Mouse (Mus musculus) embryonic facial prominence, embryonic 15.5 days (tissue): ENCODE measurements at regions not wholly inside any gene's neighbourhood (a gene's known extent, or its start where the extent isn't known, plus 50 kb on each side); places are given as distances from the start of the nearest gene placed in this dataset.

ENCODE experiments used
- ATAC-seq: fragments of 200-750 bp; cut with Nextera tagmentation; 2 replicates; pipeline ENCODE4 v1.8.0; 2017; ENCODE audit warnings: low read depth, moderate TSS enrichment; ENCODE audit not compliant: insufficient number of reproducible peaks, low FRiP score, low TSS enrichment
- H3K27ac ChIP-seq: fragments of 300-500 bp; sonication (generic); replicated peaks from 2 replicates; pipeline ENCODE4 v1.5.1; 2015; ENCODE audit warnings: mild to moderate bottlenecking, inconsistent platforms
- H3K27me3 ChIP-seq: fragments of 300-500 bp; sonication (generic); 2 replicates; pipeline ENCODE4 v1.6.1; 2015; ENCODE audit warnings: inconsistent platforms
- H3K36me3 ChIP-seq: fragments of 300-500 bp; sonication (generic); 2 replicates; pipeline ENCODE4 v1.6.1; 2015; ENCODE audit warnings: mild to moderate bottlenecking, inconsistent platforms
- H3K4me1 ChIP-seq: fragments of 300-500 bp; sonication (generic); 2 replicates; pipeline ENCODE4 v1.6.1; 2015; ENCODE audit warnings: inconsistent platforms
- H3K4me2 ChIP-seq: fragments of 300-500 bp; sonication (generic); replicated peaks from 2 replicates; pipeline ENCODE4 v1.6.1; 2015; ENCODE audit warnings: mild to moderate bottlenecking, inconsistent platforms
- H3K4me3 ChIP-seq: fragments of 300-500 bp; sonication (generic); replicated peaks from 2 replicates; pipeline ENCODE4 v1.5.1; 2015; ENCODE audit warnings: mild to moderate bottlenecking, inconsistent platforms
- H3K9ac ChIP-seq: fragments of 300-500 bp; sonication (generic); 2 replicates; pipeline ENCODE4 v1.6.1; 2015; ENCODE audit warnings: inconsistent platforms
- H3K9me3 ChIP-seq: fragments of 300-500 bp; sonication (generic); replicated peaks from 2 replicates; pipeline ENCODE4 v1.6.1; 2016; ENCODE audit warnings: inconsistent platforms
- WGBS: fragments of 180-500 bp; shearing (Covaris S2); methylation state at CpG from one replicate; pipeline ENCODE4 v1.1.7; 2015; 5-methylcytosine and 5-hydroxymethylcytosine counted together

DNA sequence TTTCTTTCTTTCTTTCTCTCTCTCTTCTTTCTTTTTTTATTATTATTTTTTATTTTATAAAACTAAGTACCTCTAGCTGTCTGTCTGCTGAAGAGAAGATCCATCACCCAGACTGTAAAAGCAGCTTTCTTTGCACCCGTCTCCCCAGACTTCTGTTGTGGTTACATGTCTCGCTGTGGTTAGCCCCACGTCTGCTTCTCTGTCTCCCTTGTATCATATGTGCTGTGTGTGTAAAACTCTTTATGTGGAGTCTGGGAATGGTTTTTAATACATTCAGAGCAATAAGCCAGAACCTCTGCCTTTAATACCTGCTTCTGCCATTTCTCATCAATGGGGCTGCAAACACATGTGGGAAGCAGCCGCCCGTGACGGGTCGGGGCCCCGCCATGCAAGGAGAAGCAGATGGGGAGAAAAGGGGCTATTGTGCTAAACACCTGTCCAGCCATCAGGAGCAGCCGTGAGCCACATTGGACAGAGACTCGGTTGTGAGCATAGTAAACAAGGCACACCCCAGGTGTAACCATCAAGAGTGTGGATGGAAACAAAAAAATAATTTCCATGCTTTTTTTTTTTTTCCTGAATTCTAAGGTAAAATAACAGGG, 216.0 kb upstream of the Srek1ip1 start:
- Histone ChIP-seq H3K4me1 (peaks cover 11% of the 10 kb centered on the region; the same call in 1 of the 2 replicates), H3K4me3 (no peak overlapping the region), H3K9ac (no peak overlapping the region), H3K27me3 (no peaks in the 10 kb centered on the region), H3K9me3 (no peaks in the 10 kb centered on the region), H3K27ac (no peak overlapping the region), H3K4me2 (no peak overlapping the region), H3K36me3 (no peaks in the 10 kb centered on the region)
- ATAC-seq: no peak
- 23% methylated on average over 10 of the region's 10 CpGs for WGBS

DNA sequence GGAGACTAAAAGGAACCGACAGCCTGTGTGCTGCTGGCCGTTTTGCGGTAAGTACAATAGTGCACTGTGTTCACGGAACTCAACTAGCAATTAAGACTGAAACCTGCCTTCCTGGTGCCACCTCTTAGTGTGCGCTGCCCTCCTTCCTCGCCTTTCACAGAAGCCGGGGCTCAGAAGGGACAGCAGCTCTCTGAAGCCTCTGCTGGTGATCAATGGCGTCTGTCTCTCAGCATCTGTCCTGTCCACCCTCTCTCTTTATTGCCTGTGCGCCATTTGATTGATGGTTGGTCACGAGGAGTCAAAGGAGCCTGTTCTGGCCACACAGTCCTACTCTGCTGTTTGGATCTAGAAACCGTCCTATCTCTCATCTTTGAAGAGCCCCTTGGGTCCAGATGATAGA, 214.4 kb upstream of the Srek1ip1 start:
- no peaks in the 10 kb centered on the region for H3K9me3 ChIP-seq
- H3K4me3 ChIP-seq: no peak overlapping the region
- no peak overlapping the region for H3K27ac ChIP-seq
- 76% methylated on average over 11 of the region's 11 CpGs for WGBS
- no peak overlapping the region for H3K9ac ChIP-seq
- ATAC-seq: no peak
- no peaks in the 10 kb centered on the region for H3K36me3 ChIP-seq
- H3K4me2 ChIP-seq: no peak overlapping the region
- no peaks in the 10 kb centered on the region for H3K27me3 ChIP-seq
- peaks cover 3% of the 10 kb centered on the region; the same call in 1 of the 2 replicates for H3K4me1 ChIP-seq

DNA sequence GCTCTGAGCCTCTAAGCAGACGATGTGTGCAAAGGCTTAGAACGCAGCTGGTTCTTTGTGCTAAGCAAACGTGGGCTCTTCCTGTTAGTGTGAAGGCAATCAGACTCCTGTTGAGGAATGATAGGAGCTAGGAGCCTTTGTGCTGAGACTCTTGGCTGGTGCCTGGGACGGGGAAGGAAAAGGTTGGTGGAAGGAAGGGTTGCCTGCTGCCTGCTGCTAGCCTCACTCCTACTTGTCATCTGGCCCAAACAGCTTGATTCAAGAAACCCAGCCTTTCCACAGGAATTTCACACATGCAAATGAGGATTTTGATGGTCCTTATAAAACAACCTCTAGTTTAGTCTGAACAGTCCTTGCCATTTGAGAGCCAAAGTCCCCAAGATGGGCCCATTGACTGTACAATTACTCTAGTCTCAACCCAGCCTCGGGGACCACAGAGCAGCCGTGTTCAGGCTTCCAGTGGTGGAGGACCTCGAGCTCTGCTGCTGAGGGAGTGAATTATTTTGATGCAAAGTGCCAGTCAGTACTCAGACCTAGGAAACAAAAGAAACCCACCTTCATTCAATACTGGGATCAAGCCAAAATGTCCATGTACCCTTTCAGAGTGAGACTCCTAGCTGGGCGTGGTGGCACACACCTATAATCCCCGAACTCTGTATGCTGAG, 211.5 kb upstream of the Srek1ip1 start:
- WGBS: 52% methylated on average over 9 of the region's 9 CpGs
- H3K9ac ChIP-seq: no peak overlapping the region
- H3K27ac ChIP-seq: no peak overlapping the region
- H3K9me3 ChIP-seq: no peaks in the 10 kb centered on the region
- H3K27me3 ChIP-seq: no peaks in the 10 kb centered on the region
- H3K4me1 ChIP-seq: peaks cover 3% of the 10 kb centered on the region; the same call in 1 of the 2 replicates
- H3K4me3 ChIP-seq: no peak overlapping the region
- H3K4me2 ChIP-seq: no peak overlapping the region
- ATAC-seq: no peak
- H3K36me3 ChIP-seq: no peaks in the 10 kb centered on the region
